Mouse (Mus musculus): ENCODE data around the gene Cdkal1.

Gene Cdkal1

DNA sequence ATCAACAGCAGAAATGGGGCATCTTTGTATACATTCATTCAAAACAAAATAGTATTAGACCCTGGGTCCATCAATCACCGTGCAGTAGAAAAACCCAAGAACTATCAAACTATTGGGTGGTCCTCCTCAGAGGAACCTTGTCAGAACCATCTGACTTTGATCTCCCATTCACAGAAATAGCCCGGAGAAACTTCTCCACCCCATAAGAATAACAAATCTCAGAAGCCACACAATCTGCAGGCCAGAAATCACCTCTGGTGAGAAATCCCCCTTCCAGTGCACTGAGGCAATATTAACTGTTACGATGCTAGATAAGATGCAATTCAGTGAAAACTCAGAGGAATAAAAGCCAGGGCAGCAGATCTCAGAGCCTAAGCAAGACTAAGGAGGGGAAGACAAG is 275.5 kb downstream of the Cdkal1 start:
- no peak for DNase-seq (ENCODE audit: low read depth)

DNA sequence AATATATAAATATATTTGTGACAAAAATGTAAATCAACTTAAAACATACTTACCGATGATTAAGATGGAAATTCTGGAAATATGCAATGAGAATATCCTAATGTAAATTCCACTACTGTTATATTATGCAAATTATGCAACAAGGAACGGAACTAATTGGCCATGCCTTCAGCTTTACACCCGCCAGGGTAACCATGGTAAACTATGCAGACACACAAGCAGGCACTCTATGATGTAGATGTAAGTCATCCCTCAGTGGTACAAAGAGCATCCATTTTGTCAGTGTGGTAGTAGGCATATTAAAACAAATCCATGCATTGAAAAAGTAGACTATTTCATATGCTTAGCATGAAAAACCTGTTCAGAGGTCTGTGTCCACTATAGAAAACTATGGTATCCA is 276.9 kb downstream of the Cdkal1 start:
- DNase-seq (ENCODE audit: low read depth) = no peak

DNA sequence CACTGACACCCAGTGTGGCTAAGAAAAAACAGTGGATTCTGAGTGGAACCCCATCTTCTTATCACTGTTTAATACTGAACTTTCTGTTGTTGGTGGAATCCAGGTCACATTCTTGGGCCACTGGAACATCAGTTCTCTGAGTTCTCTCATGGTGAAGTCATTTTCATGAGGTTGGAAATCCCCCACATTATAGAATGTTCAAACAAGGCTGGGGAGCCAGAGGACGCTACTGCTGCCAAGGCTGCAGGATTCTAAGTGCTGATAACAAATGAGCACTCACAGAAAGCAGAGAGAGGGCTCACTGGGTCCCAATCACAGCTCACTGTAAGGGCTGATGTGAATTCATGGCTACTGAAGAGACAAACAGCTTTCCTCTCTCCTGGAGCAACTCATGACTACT is 280.7 kb downstream of the Cdkal1 start:
- no peak for DNase-seq (ENCODE audit: low read depth)

DNA sequence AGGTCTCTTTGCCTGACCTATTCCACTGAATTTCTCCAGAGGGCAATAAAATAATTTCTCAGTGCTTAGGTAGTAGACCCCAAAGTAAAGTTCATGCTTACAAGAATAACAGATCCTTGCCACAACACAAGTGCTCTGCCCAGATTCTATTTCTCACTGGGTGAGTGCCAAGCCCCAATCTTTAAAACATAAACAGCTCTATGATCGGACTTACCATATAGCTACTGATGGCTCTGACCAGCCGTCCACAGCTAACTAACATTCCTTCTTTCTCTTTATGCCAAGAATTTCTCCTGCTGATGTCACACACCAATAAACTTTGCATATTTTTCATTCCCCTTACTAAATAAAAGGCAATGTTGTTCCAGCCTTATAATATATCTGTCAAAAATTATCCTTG is 283.0 kb downstream of the Cdkal1 start:
- DNase-seq (ENCODE audit: low read depth) = no peak

DNA sequence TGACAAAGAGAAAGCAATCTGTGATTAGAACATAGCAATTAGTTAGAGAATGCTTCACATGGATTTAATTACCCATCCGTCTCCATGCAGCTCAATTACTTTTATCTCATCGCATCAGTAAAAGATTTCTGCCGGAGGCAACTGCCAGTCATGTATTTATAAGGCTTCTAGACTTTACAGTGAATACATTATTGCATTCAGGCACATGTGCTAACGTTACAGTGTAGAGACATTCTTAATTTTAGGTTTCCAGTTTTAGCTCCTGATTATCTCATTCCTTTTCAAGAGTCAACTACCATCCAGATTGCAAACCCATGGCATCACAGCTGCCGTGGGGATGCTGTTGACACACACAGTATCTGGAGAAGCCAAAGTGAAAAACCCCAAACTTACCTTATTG is 289.8 kb downstream of the Cdkal1 start:
- no peak for DNase-seq (ENCODE audit: low read depth)

DNA sequence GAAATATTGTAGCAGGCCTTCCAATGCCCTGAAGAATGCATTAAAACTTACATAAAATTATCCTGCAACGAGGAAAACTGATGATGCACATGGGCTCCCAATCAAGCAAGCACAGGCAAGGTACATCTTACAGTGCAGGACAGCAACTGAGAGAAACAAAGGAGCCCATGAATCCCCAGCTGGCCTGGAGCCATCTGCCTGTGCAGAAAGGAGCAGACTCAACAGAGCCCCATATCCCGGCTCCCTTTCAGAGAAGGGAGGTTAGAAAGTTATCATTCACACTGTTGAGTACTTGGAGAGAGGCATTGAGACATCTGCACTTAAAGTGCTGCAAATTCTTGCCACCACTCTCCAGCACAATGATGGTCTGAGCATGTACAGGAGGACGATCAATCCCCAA is 296.3 kb downstream of the Cdkal1 start:
- no peak for DNase-seq (ENCODE audit: low read depth)

DNA sequence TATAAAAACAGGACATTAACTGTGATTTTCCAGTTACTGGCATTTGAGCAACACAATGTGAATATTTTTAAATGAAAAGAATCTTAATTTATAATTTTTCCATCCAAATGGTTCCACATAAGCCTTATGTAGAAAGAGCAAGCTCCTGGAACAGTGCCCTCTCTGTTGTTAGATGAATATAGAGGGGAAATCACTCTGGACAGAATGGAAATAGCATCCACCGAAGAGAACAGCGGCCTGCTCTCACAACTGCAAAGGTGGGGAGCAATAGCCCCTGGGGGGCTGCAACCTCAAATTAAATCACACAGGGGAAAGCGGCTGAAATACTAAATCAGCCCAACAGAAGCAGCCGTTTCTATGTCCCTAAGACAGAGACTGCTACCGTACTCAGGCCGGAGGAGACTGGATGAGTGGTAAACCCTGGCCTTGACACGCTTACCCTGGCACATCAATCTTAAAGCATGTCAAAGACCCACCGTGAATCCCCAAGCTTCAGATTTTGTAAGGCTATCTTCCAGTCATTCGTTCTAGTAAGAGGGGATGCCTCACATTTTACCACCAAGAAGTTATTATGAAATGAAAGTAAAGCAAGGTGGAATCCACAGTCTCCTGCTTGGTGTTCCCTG is 300.2 kb downstream of the Cdkal1 start:
- no peak for DNase-seq (ENCODE audit: low read depth)

DNA sequence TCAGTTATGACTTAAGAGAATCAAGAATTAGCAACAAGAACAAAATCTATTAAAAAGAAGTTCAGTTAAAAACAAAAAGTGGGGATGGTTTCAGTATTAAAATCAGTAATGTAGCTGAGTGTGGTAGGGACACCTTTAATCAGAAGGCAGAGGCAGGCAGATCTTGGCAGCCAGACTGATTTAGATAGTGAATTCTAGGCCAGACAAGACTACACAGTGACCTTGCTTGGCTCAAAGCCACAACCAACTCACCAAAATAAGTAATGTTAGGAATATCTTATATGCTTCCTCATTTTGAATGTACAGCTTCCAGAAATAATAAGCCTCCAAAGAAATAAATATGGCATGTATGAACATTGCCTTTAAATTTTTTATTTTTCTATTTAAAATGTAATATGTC is 301.7 kb downstream of the Cdkal1 start:
- no peak for DNase-seq (ENCODE audit: low read depth)

DNA sequence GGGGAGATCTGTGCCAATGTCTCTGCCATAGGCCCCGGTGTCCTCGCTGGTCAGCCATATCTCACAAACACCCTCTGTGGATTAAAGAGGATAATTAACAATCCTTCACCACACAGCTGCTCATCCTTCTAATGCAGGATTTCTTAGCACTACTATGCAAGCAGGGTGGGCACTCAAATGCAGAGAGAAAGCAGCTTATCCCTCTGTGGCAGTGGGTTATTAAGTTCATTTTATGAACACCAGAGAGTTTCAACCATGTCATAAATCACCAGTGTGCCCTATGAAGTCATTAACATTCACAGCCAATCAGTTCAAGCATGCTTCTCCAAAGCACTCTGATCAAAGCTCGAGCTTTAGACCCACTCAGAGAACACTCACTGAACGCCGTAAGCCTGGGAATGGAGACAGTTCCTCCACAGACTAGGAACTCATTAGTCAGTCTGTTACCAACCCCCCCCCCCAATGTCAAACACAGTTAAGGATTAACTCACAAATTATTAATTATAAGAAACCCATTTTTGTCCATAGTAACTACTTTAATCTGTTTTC is 303.1 kb downstream of the Cdkal1 start:
- DNase-seq (ENCODE audit: low read depth) = no peak

DNA sequence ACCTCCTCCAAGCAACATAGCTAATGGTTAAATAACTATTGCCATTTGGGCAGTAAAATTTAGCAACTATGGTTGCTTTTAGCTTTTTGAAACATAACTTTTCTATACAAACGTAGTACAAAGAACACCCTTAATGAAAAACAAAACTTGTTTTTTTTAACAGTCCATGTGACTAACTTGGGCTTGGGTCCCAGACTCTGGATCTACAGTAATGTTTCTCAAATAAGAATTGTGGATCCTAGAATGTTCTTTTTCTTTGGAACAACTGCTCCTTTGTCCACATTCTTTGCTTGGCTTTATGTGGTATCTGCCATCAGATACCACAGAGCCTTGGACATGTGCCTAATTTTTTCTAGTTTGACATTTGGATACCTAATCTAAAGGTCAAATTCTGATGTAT is 304.6 kb downstream of the Cdkal1 start:
- no peak for DNase-seq (ENCODE audit: low read depth)

DNA sequence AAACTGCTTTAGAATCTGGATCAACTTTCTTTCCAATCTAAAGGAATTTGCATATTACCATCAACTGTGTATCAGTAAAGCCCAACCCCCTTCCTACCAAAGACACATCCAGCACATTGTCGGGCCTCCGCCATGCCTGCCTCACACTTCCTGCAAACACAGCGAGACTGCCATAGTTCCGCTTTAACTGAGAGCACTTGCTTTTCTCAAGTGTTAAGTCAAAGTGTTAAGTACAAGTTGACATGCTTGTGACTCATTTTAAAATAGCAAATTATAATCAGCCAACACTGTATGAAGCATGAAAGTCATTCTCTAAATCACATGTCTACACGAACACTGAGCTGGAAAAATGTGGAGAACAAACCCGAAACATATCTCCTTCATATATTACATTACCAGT is 305.3 kb downstream of the Cdkal1 start:
- no peak for DNase-seq (ENCODE audit: low read depth)

DNA sequence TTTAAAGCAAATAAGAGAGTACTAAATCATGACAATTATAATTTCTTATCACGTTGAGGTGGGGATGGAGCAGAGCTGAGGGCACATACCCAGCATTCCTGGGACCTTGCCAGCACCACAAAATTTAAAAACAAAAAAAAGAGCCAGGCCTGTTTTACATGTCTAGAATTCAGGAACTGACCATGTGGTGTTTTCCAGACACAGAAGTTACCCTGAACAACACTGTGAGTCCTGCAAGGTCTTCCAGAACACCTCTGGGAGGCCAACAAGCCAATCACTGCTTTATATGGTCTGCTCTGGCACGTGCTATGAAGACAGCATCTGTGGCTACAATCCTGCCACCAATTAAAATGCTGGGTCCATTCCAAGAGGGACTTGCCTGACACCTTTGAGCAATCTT is 305.7 kb downstream of the Cdkal1 start:
- no peak for DNase-seq (ENCODE audit: low read depth)

DNA sequence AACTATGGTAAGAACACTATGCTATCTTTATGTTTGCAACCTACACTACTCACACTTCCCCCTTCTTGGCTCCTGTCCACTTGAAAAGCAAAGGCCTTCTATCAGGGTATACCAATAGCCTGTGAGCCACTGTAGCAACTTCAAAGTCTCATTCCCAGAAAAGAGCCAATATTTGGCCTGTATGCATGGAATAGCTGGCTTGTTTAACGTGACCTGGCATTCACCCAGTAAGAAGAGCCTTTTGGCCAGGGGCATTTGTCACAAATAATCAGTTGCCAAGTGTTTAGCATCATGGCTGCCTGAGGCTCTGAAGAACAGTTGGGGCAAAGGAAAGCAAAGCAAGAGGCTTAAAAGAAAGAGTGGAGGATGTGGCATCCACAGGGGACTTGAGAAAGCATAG is 317.6 kb downstream of the Cdkal1 start:
- no peak for DNase-seq (ENCODE audit: low read depth)

DNA sequence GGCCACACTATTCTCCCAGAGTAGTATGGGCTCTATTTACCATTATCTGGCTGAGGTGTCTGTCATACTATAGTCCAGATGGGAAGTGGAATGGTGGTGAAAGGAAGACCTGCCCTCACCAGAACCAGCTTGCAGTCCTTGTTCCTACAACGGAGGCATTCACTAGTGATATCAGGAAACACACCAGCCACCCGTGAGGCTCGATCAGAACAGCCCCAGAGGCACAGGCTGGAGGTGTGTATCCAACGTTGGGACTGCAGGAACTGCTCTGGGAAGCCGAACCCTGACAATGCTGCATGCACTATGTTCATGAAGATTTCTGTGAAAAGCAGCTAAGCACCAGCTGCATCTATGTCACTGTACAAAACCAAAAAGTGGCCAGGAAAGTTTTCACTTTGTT is 321.9 kb downstream of the Cdkal1 start:
- DNase-seq (ENCODE audit: low read depth) = no peak

DNA sequence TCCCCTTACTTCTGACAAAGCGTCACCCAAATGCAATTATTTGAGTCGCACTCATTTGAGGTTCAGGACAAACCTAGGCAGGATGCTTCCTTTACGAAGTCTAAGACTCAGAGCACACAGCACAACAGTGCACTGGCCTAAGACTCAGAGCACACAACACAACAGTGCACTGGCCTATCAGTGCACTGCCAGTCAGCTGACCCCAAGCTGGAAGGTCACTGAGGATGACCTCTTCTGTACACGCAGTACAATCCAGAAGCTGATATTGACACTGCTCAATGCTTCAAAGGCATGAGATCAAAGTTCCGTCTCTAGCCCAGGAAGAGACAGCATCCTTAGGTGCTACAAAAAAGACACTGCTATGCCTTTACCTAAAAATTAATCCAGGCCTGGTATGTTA is 327.1 kb downstream of the Cdkal1 start:
- DNase-seq (ENCODE audit: low read depth) = no peak

DNA sequence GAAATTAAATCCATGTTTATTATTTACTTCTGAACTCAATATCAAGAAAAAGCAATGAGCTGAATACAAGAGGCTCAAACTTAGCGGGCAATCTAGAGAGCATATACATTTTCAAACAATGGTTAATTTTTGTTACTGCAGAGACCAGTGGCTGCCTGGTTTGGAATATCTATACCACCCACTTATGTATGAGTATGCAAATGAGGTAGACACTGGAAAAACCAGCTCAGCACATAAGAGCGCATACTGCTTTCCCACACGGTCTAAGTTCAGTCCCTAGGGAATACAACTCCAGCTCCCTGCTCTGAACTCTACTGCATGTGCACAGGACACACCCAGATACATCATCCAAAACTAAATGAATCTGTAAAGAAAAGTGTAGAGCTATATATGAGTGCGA is 334.2 kb downstream of the Cdkal1 start:
- no peak for DNase-seq (ENCODE audit: low read depth)

DNA sequence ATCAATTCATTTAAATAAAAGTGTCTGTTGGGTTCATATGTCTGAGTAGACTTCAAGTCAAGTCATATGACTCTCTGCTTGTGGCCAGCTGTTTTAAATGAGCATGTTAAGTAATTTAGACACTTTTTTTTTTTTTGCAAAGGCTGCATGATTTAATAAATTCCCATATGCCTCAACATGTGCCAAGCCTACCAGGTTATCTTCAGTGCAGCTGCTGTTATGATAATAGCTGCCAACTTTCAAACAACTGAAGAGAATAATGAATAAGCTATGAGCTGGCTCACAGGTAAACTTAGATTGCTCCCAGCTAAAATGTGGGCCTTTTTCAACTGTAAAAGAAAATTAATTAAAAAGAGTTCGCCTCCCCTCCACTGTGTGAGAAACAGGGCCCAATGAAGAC is 341.4 kb downstream of the Cdkal1 start:
- no peak for DNase-seq (ENCODE audit: low read depth)

DNA sequence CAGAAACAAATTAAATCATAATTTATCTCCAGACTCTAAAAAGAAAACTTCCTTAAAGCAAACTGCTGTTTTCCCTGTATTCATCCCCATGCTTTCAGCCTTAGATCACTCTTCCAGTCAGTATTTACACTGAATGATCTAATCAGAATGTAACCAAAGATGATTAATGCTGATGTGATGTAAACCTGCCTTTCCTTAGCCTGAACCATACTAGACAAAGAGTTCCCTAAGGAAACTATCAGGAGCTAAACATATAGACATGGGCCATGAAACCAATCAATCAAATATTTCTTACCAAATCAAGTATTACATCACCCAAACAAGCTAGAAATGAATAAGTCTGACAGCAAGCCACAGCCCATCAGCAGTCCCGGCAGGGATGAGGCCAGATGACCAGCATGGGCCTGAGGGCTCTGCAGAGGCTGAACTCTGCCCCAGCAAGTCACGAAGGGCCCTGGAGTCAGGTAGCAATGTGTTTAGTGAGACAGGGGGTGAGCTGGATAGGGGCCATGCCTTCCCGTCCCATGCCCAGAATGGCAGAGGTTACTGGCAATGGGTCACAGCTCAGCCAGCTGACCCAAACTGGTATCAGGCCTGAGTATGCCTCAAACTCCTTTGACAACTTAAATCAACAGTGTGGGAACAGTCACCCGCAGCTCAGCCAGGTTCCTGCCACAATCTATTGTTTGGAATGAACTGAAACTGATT is 350.5 kb downstream of the Cdkal1 start:
- peak; percentile 59 for DNase-seq (ENCODE audit: low read depth)

DNA sequence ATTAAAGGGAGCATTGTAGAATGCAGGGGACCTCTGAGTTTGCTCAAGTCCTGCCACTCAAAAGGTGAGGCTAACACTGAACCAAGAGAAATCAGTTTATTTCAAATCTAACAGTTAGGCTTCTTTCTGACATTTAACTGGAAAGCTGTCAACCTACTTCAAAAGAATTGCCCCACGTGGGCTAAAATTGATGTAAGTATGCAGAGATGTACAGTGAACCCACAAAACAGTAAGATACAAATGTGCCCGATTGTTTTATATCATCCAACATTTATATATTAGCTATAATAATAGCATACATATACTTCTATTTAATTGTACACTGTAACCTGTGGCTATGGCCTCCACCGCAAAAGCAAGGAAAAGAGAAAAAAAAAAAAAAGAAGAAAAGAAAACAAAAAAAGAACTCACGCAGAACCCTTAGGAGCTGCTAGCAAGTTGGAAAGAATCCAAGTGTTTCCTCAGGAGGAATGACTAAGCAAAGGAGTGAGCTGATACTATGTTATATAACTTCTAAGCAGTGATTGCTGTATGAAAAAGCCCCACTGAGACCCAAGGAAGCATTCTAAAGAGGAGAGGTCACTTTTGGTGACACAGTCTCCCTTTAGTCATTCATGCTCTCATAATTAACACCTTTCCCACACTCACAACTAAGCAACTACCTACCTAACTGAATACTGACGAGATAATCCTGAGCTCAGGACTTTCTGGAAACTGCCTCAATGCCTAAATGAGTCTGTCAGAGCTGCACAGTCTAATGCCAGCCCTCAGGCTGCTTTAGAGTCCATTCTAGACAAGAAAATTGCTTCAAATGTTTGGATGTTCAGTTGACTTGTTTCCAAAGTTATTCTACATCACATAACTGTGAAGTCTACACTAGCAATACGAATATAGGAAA is 352.1 kb downstream of the Cdkal1 start:
- peak; percentile 74 for DNase-seq (ENCODE audit: low read depth)

DNA sequence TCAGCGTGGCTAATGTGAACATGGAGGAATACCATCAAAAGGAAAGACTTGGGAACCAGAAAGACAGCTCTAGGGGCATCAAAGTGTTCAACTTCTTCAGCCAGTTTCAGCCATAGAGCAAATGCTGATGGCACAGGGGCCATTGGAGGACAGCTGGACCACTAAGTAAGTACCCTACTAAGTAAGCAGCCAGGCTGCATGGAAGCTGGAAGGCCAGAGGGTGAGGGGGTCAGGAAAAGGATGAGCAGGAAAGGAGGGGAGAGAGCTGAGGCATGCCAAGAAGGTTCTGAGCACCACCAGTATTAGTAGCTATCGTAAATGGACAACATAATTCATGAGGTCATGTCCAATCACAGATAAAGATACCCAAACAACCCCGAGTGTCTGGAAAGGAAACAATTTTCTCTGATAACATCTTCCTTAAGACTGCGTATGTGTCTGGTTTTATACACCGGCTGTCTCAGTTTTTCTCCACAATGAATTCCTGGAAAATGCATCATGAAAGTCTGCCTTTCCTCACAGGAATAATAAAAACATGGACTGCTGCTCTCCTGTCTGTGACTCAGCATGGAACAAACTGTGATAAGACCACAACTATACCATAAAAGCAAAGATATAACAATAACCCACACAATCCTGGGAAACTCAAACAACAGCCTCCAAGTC is 352.9 kb downstream of the Cdkal1 start:
- peak; percentile 62 for DNase-seq (ENCODE audit: low read depth)

DNA sequence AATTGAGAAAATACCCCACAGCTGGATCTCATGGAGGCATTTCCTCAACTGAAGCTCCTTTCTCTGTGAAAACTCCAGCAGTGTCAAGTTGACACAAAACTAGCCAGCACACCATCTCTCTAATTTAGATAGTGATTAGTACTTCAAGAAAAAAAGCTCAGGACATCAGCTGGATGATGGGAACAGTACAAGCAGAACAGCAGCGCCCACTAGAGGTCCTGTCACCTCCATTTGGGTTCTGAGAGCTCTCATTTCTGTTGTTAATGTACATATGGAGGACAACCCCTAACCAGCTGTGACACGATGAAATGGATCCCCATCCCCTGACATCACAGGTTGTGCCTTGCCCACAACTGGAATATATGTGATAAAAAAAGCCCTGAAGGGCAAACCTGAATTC is 354.3 kb downstream of the Cdkal1 start:
- no peak for DNase-seq (ENCODE audit: low read depth)

DNA sequence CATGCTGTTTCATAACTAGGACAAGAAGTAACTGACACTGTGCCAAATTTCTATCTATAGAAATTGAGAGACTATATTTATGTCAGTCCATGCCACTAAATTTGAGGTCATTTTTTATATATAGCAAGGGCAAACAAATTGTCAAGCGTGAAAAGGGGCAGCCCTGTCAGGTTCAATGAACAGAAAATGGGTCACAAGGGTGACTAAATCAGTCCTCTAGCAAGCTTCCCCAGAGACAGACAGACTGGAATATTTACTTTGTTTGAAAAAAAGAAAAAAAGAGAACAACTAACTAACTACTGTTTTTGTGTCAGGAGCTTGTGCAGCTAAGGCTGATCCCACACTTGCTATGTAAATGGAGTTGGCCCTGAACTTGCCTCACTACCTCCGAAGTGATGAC is 355.7 kb downstream of the Cdkal1 start:
- DNase-seq (ENCODE audit: low read depth) = no peak

Data from fibroblast of lung, adult 2 months (primary cell).